Mouse (Mus musculus): Measurements from ENCODE around the gene Pde4c. TPM values are rescaled to one million over a fixed set of nuclear protein-coding genes. Genes with fewer than 3 reads are reported as not detected.

Gene Pde4c
- polyA plus RNA-seq, 1 experiment from 2014 or later, result 0.10 TPM

- Histone ChIP-seq H3K9me3 (replicated peaks) (no peaks in the 10 kb centered on the region), H3K36me3 (ENCODE audit: poor library complexity, severe bottlenecking) (peaks cover 38% of the 10 kb centered on the region), H3K9ac (peak overlapping the region; percentile 81), H3K27ac (no peak overlapping the region), H3K27me3 (peaks cover 16% of the 10 kb centered on the region; the same call in 1 of the 2 replicates), H3K4me2 (peak overlapping the region; percentile 83), H3K4me1 (peaks cover 33% of the 10 kb centered on the region), H3K4me3 (no peak overlapping the region)
- WGBS, result 66% methylated on average over 8 of the region's 8 CpGs
- ATAC-seq, result no peak
Measured at GRCm38 (mm10) chr8:70790846-70791245, 67.3 kb downstream of the Pde4c start.

DNA sequence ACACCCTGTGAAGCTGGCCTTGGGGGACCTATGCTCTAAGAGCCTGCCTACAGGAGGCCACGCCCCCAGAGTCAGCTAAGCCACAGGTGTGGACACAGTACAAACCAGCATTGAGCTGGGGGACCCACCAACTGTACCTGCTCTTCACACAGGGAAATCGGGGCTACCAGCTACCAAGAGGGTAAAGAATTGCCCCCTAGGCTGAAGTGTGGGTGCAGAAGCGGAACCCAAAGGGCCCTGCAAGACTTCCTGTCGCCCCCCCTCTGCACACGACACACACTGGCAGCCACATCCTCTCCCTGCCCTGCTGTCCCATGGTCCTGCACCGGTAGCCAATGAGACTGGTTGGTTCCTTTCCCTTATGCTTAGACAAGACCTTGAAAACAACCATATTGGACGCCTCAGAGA lies 67.8 kb downstream of the Pde4c start:
- no peaks in the 10 kb centered on the region for H3K9me3 ChIP-seq (replicated peaks)
- peaks cover 34% of the 10 kb centered on the region for H3K36me3 ChIP-seq (ENCODE audit: poor library complexity, severe bottlenecking)
- peaks cover 16% of the 10 kb centered on the region; the same call in 1 of the 2 replicates for H3K27me3 ChIP-seq
- H3K9ac ChIP-seq, result peak overlapping the region; percentile 81
- peak overlapping the region; percentile 57 for H3K4me3 ChIP-seq
- 82% methylated on average over 7 of the region's 7 CpGs for WGBS
- peaks cover 38% of the 10 kb centered on the region for H3K4me1 ChIP-seq
- ATAC-seq, result no peak
- no peak overlapping the region for H3K27ac ChIP-seq
- H3K4me2 ChIP-seq, result peak overlapping the region; percentile 83

DNA sequence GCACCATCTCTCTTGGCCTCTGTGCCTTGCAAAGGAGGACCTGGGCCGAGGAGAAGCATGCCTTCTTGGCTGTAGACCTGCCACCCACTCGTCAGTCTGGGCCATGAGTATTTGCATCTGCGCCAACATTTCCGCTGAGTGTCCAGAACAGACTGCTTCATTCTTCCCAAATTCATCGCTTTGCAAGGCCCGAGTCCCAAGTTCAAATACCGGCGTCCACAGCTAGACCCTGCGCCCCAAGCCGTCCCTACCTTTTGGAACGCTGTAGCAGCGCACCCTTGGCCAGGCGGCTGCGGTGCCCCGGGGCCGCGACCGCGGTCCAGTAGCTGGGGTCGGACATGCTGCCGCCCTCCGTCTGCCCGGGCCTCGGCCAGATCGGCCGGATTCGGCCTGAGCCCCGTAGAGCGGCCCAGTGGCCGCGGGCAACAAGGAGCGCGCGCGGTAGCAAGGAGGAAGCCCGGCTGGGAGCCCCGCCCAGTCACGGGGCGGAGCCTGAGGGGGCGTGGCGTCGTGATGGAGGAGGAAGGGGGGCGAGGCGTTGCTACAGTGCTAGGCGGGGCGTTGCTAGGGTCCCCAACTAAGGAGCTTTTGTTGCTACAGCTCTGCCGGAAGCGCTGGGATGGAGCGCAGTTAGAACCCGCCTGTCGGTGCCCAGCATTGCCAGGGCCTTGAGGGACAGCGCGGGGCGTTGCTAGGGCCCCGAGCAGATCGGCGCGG lies 68.6 kb downstream of the Pde4c start:
- peaks cover 43% of the 10 kb centered on the region for H3K4me1 ChIP-seq
- WGBS, result 5% methylated on average over 58 of the region's 58 CpGs
- H3K4me2 ChIP-seq, result peak overlapping the region; percentile 83
- no peaks in the 10 kb centered on the region for H3K9me3 ChIP-seq (replicated peaks)
- ATAC-seq, result peak; percentile 88
- peak overlapping the region; percentile 81 for H3K9ac ChIP-seq
- H3K4me3 ChIP-seq, result peak overlapping the region; percentile 57
- peaks cover 25% of the 10 kb centered on the region for H3K36me3 ChIP-seq (ENCODE audit: poor library complexity, severe bottlenecking)
- peak overlapping the region; percentile 91 for H3K27ac ChIP-seq
- peaks cover 16% of the 10 kb centered on the region; the same call in 1 of the 2 replicates for H3K27me3 ChIP-seq

- Histone ChIP-seq H3K36me3 (ENCODE audit: poor library complexity, severe bottlenecking) (peaks cover 20% of the 10 kb centered on the region), H3K9ac (peak overlapping the region; percentile 81), H3K9me3 (replicated peaks) (no peaks in the 10 kb centered on the region), H3K27me3 (peaks cover 18% of the 10 kb centered on the region; the same call in 1 of the 2 replicates), H3K4me3 (peak overlapping the region; percentile 57), H3K27ac (peak overlapping the region; percentile 91), H3K4me1 (peaks cover 47% of the 10 kb centered on the region), H3K4me2 (peak overlapping the region; percentile 83)
- WGBS, result under 1% methylated on average over 20 of the region's 20 CpGs
- ATAC-seq, result peak; percentile 46; the same call in 1 of the 2 replicates
Measured at GRCm38 (mm10) chr8:70792700-70793099, 69.2 kb downstream of the Pde4c start.

GRCm38 (mm10) chr8:70794215-70794614 lies 70.7 kb downstream of the Pde4c start:
- no peak overlapping the region for H3K4me3 ChIP-seq
- peaks cover 4% of the 10 kb centered on the region for H3K36me3 ChIP-seq (ENCODE audit: poor library complexity, severe bottlenecking)
- WGBS, result 92% methylated on average over 2 of the region's 2 CpGs
- H3K4me2 ChIP-seq, result no peak overlapping the region
- no peak overlapping the region for H3K27ac ChIP-seq
- H3K4me1 ChIP-seq, result peaks cover 56% of the 10 kb centered on the region
- H3K27me3 ChIP-seq, result peaks cover 25% of the 10 kb centered on the region
- H3K9ac ChIP-seq, result no peak overlapping the region
- no peaks in the 10 kb centered on the region for H3K9me3 ChIP-seq (replicated peaks)
- ATAC-seq, result no peak

DNA sequence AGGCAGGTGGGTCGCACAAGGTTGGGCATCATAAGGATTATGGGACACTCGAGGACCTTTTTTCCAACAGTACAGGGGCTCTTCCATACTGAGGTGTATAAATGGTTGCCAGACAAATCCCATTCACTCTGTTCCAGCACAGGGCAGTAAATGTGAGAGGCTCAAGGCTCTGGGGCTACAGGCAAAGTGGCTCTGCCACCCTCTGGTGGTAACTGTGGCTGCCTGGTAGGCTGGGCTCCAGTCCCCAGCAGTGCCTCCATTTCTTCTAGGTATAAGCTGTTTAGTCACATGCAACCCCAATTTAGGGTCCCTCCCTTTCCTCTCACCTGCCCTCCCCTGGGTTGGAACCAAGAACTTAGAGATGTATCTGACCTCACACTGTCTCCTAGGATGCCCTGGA lies 71.8 kb downstream of the Pde4c start:
- Histone ChIP-seq H3K36me3 (ENCODE audit: poor library complexity, severe bottlenecking) (no peaks in the 10 kb centered on the region), H3K27me3 (peaks cover 36% of the 10 kb centered on the region), H3K9me3 (replicated peaks) (no peaks in the 10 kb centered on the region), H3K27ac (no peak overlapping the region), H3K4me2 (no peak overlapping the region), H3K9ac (no peak overlapping the region), H3K4me1 (peaks cover 54% of the 10 kb centered on the region), H3K4me3 (no peak overlapping the region)
- ATAC-seq, result no peak
- WGBS, result 85% methylated on average over 2 of the region's 2 CpGs

DNA sequence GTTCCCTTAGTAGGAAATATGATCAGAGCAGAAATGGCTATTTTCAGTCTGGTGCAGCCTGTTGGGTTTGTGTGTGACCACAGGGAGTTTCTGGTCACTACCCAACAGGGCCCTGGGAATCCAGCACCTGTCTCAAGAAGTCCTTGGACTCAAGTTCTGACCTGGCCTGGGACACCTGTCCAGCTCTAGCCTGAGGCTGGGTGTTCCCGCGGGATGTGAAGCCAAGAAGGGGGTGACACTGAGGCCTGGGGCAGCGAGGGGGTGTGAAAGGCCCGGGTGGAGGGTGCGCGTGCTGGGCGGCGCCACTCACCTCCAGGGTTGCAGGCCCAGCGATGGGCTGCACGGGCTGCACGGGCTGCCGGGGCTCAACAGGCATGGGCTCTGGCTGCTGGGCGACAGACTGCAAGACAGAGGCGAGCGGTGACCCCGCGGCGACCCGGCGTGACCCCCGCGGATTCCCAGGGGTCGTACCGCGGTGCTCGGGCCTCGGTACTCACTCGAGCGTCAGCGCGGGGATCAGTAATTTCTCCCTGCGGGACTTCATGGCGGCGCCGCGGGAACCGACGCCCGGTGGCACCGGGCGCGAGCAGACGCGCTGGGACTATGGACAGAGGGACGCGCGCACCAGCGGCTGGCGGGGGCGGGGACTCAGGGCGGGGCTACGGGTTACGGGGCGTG lies 73.0 kb downstream of the Pde4c start:
- Histone ChIP-seq H3K4me2 (peak overlapping the region; percentile 85), H3K36me3 (ENCODE audit: poor library complexity, severe bottlenecking) (no peaks in the 10 kb centered on the region), H3K27ac (peak overlapping the region; percentile 57; the same call in 1 of the 2 replicates), H3K4me3 (peak overlapping the region; percentile 58), H3K4me1 (peaks cover 47% of the 10 kb centered on the region), H3K9ac (peak overlapping the region; percentile 79), H3K27me3 (peaks cover 41% of the 10 kb centered on the region), H3K9me3 (replicated peaks) (no peaks in the 10 kb centered on the region)
- ATAC-seq, result peak; percentile 2; the same call in 1 of the 2 replicates
- 2% methylated on average over 53 of the region's 54 CpGs for WGBS

DNA sequence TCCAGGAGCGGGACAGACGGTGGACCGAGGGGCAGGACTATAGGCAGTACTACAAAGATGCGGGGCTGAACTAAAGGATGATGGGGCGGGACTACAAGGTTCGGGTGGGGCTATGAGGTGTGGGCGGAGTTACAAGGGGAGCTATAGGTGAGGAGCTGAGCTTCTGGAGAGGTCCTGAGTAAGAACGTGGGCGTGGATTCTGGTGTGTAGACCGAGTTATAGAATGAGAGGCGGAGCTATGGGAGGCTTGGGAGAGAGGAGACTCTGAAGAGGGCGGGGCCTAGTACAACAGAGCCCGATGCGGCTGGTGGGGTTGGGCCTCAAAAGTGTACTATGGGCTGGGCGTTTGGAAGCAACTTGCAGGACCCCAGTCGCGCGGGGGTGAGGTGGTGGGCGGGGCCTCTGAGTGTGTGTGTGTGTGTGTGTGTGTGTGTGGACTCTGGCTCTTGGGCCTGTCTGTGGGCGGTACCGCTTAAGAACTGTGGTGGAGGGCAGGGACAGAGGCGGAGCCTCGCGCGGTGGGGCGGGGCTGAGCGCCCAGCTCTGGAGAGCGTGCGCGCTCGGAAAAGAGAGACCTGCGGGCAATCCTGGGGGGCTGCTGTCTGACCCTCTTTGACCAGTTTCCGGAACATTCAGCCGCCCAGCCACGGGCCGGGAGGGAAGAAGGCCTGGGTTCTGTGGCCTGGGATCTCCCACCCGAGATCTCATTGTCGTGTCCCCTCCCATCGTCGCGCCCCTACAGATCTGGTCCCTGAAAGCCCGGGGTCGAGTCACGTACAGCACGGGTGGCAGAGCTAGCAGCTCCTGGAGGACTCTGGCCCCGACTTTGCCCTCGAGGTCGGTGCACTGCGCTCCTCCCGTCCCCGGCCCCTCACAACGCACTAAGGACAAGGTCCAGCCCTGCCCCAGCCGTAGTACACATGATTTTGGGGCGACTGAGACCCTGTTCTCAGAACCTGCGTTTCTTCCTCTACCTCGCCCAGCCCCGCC lies 73.9 kb downstream of the Pde4c start:
- ATAC-seq, result peak; percentile 87
- Histone ChIP-seq H3K9me3 (replicated peaks) (no peaks in the 10 kb centered on the region), H3K36me3 (ENCODE audit: poor library complexity, severe bottlenecking) (no peaks in the 10 kb centered on the region), H3K4me1 (peaks cover 40% of the 10 kb centered on the region), H3K27ac (peak overlapping the region; percentile 59), H3K4me2 (peak overlapping the region; percentile 85), H3K27me3 (peaks cover 48% of the 10 kb centered on the region), H3K4me3 (peak overlapping the region; percentile 58), H3K9ac (peak overlapping the region; percentile 79)
- WGBS, result under 1% methylated on average over 51 of the region's 57 CpGs

GRCm38 (mm10) chr8:70798281-70798680 lies 74.8 kb downstream of the Pde4c start:
- Histone ChIP-seq H3K27me3 (peaks cover 56% of the 10 kb centered on the region), H3K36me3 (ENCODE audit: poor library complexity, severe bottlenecking) (no peaks in the 10 kb centered on the region), H3K4me1 (peaks cover 31% of the 10 kb centered on the region), H3K27ac (no peak overlapping the region), H3K4me3 (peak overlapping the region; percentile 58), H3K9ac (peak overlapping the region; percentile 79), H3K4me2 (peak overlapping the region; percentile 85), H3K9me3 (replicated peaks) (no peaks in the 10 kb centered on the region)
- WGBS, result 10% methylated on average over 15 of the region's 15 CpGs
- ATAC-seq, result no peak

DNA sequence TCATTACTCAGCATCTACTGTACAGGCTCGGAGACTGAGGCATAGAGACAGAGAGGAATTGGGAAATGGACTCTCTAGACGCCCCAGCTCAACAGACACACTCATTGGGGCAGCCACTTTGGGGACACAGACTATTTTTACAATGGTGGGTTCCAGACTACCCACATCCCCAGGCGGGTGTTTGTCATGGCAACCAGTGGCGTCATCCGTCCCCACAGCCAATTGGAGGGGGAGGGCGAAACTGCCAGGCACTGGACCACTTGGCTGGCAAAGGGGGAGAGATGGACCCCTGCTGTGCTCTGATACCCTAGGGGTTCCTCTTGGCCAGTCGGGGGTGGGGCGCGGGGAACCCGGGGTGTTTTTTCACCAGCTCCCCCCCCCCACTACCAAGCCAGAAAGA lies 77.1 kb downstream of the Pde4c start:
- 47% methylated on average over 9 of the region's 10 CpGs for WGBS
- Histone ChIP-seq H3K36me3 (ENCODE audit: poor library complexity, severe bottlenecking) (no peaks in the 10 kb centered on the region), H3K4me3 (no peak overlapping the region), H3K4me2 (no peak overlapping the region), H3K27ac (no peak overlapping the region), H3K4me1 (peaks cover 40% of the 10 kb centered on the region), H3K9ac (no peak overlapping the region), H3K27me3 (peaks cover 69% of the 10 kb centered on the region), H3K9me3 (replicated peaks) (no peaks in the 10 kb centered on the region)
- ATAC-seq, result no peak

All from forebrain, embryonic 13.5 days (tissue).